Mouse (Mus musculus) retina, adult 2 months (tissue): ENCODE data around the gene Acot11.

Experiments
- DNase-seq: peaks from one replicate; pipeline ENCODE4 v3.0.0-alpha.2; 2012; ENCODE audit warnings: low read depth, low spot score

The Acot11 gene

DNA sequence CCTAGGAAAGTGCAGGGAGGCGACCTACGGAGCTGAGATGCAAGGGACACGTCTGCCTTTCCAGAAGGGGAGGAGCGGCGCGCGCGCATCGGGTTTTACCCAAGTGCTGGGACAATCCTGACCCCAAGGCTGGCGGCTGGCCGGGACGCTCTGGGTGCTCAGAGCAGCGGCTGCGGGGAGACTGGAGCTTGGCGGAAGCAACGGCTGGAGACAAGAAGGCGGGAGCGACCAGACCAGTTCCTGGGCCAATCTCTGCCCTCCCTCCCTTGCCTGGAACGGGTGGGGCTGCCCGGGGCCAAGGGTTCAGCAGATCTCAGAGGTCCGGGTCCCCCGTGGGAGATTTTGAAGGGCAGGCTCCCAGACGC lies at the start of gene Acot11:
Gene Acot11, minus strand, starts transcription at position 89 of the 365 bp plus-strand sequence.
- no peak for DNase-seq

DNA sequence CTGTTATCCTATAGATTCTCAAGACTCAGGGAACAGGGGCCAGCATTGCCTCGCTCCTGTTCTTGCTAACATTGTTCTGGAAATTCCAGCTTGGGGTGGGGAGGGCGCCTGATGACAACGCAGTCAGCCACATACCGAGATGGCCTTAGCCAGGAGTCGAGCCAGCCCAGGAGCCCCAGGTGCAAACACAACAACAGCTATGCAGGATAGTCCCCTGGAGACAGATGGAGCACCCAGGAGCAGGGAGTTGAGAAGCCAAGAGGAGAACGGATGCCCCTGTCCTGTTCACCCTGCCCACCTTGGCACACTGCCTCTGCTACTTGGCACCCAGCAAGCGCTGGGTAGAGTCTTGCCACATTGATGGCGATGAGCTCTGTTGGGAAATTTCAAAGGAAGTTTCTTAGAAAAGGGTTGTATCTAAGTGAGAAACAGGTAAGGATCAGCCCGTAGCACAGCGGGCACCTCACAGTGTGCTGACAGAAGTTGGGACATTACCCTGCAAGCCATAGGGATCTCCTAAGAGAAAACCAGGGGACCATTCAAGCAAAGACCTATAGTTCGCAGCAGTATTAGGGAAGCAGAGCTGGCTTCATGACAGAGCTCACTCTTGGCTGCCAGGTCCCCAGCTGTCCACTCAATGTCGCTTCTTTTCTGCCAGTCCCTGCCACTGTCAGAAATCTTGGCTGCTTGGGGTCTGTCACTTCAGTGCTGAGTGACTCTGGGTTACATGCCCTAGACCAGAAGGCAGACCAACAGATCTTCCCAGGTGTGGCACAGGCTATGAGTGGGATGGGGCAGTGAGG lies 43.7 kb upstream of the Acot11 start:
- DNase-seq: no peak

DNA sequence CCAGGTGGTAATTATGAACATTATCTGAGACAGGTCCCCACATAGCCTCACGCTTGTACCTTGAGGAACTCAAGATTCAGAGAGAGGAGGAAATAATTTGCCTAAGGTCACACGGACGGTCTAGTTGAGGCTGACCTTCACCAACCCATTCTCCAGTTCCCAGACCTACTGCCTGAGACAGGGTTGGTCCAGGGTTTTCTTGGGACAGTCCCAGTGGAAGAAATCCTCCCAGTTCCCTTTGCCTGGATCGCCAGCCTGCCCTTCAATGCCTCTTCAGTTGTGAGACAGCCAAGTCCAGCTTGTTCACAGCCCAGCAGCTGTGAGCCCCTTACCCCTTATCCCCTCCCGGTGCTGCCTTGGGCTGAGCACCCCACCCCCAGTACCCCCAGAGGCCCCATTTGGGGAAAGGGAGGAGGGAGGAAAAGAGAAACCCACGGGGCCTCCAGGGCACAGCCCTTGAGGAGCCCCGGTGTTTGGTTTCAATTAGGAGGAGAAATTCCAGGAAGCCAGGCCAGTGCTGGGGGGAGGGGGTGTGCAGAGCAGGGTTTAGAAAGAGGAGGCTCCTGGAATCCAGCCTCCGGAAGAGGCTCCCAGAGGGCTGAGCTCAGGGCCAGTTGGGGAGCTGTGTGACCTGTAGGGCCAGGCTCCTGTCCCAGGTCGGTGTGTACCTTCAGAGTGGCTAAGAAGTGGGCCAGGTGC lies 42.9 kb upstream of the Acot11 start:
- no peak for DNase-seq

- DNase-seq: no peak
Observed at GRCm38 (mm10) chr4:106842561-106842960, 37.8 kb upstream of the Acot11 start.

GRCm38 (mm10) chr4:106841856-106842255 lies 37.1 kb upstream of the Acot11 start:
- DNase-seq: no peak

DNA sequence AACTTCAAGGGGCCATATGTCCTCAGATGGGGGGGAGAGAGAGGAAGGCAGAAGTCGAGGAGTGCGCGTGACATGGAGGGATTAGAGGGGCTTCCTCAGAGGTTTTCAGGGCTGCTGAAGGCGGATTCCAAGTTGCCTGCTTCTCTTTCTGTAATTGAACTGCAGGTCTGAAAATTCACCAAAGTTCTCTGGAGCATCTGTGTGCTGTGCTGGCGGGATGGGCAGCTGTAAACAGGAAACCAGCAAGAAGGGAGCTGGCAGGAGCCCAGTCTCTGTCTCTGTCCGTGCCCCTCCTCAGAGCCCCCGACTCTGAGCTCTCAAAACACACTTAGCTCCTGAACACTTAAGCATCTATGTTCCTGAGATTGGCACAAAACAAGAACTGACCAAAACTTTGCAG lies 36.5 kb upstream of the Acot11 start:
- DNase-seq: no peak

GRCm38 (mm10) chr4:106840651-106841145 lies 35.9 kb upstream of the Acot11 start:
- DNase-seq: no peak

DNA sequence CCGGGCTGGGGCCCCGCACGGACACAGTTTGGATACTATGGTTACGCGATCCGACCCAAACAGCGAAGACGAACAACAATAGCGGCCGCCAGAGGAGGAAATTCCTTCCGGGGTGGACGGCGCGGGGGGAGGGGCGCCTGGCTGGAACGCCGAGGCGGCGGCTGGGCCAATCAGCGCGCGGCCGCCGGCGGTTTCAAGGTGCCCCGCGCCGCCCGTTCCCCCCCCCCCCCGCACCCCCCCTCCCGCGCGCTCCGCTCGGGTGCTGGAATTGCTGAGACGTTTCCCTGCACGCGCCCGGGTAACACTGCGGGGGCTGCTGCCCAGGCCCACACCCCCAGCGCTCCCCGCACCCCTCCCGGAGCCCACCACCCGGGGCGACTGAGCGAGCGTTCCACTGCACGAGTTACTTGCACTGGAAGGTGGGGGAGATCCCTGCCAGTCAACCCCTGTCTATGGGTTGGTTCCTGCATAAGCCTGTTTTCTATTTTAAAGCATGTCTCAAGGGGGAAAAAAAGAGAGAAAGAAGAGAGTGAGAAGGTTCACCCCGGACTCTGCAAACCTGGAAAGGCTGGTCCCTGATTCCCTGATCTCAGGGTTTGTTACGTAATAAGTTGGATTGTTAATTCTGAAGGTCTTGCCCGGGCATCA lies 35.3 kb upstream of the Acot11 start:
- DNase-seq: peak; percentile 78

GRCm38 (mm10) chr4:106839254-106839834 lies 34.5 kb upstream of the Acot11 start:
- DNase-seq: no peak

- peak; percentile 76 for DNase-seq
Observed at GRCm38 (mm10) chr4:106838548-106839253, 33.9 kb upstream of the Acot11 start.

DNA sequence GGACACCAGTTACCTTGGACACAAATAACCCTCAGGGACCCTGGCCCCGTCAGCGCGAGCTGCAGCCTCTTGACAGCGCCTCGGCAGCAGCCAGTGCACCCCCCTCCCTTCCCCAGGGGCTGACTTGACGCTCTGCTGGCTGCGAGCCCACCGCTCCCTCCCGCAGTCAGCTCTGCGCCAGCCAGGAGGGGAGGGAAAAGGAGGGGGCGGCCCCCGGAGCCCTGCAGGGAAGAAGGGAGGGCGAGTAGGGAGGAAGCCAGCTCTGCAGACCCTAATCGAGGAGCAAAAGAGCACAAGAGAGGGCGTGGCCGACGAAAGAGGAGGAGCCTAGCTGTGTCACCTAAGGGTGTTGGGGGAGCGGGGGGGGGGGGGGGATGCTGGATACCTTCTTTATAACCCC lies 33.2 kb upstream of the Acot11 start:
- DNase-seq: no peak

- no peak for DNase-seq
Observed at GRCm38 (mm10) chr4:106837425-106837824, 32.6 kb upstream of the Acot11 start.

GRCm38 (mm10) chr4:106830545-106831112 lies 25.8 kb upstream of the Acot11 start:
- no peak for DNase-seq

- DNase-seq: no peak
Observed at GRCm38 (mm10) chr4:106827738-106828361, 23.1 kb upstream of the Acot11 start.

DNA sequence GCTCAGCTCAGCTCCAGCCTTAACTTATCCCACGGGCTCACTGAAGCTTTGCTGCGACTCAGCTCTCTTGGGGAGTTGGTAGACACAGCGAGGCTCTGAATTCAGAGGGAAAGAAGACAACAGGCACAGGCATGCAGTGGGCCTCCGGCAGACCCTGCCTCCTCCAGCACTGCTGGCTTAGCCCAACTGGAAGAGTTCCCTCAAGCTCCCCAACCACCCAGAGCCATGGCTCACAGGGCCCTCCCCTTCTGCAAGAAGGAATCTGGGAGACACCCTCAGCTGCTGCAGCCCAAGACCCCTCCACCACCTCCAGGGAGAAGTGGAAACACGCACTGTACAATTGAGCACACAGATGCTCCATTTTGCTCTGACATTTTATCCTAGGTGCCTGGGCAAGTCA lies 20.4 kb upstream of the Acot11 start:
- DNase-seq: no peak

GRCm38 (mm10) chr4:106819404-106819803 lies 14.6 kb upstream of the Acot11 start:
- no peak for DNase-seq

GRCm38 (mm10) chr4:106818332-106818731 lies 13.5 kb upstream of the Acot11 start:
- no peak for DNase-seq

- no peak for DNase-seq
Observed at GRCm38 (mm10) chr4:106817017-106817416, 12.2 kb upstream of the Acot11 start.

GRCm38 (mm10) chr4:106815396-106816324 lies 10.9 kb upstream of the Acot11 start:
- DNase-seq: no peak
